Mouse (Mus musculus) liver (tissue): Measurements from ENCODE around the gene Gm39653.
"Not testable (repeated sequence)": the region's sequence is repeated elsewhere in the genome, so short reads cannot be mapped to it uniquely, and the experiment has no call there.

Source experiments
- DNase-seq: peaks from one replicate; pipeline ENCODE4 v3.0.0-alpha.2; 2020; ENCODE audit warnings: mixed read lengths

Gm39653 gene

GRCm38 (mm10) chr1:63615668-63616067 lies at the start of gene Gm39653:
TSS of gene Gm39653 (plus strand) at chr1:63615968.
- no peak for DNase-seq

GRCm38 (mm10) chr1:63566501-63566900 lies 49.3 kb upstream of the Gm39653 start:
- DNase-seq = no peak

- DNase-seq = no peak
These were observed 48.7 kb upstream of the Gm39653 start for GRCm38 (mm10) chr1:63567031-63567430.

GRCm38 (mm10) chr1:63572229-63572628 lies 43.5 kb upstream of the Gm39653 start:
- DNase-seq = no peak

- DNase-seq = no peak
These were observed 42.3 kb upstream of the Gm39653 start for GRCm38 (mm10) chr1:63573432-63573831.

GRCm38 (mm10) chr1:63573864-63574611 lies 41.7 kb upstream of the Gm39653 start:
- no peak for DNase-seq

- DNase-seq = no peak
These were observed 39.0 kb upstream of the Gm39653 start for GRCm38 (mm10) chr1:63576803-63577202.

GRCm38 (mm10) chr1:63579153-63579552 lies 36.6 kb upstream of the Gm39653 start:
- no peak for DNase-seq

- DNase-seq = no peak
These were observed 28.9 kb upstream of the Gm39653 start for GRCm38 (mm10) chr1:63586869-63587268.

GRCm38 (mm10) chr1:63603870-63604500 lies 11.8 kb upstream of the Gm39653 start:
- no peak for DNase-seq

GRCm38 (mm10) chr1:63609613-63610012 lies 6.2 kb upstream of the Gm39653 start:
- no peak for DNase-seq

GRCm38 (mm10) chr1:63614594-63614993 lies 1.2 kb upstream of the Gm39653 start:
- DNase-seq = peak; percentile 38

GRCm38 (mm10) chr1:63628211-63628610 lies 12.4 kb downstream of the Gm39653 start:
- no peak for DNase-seq

GRCm38 (mm10) chr1:63630390-63630789 lies 14.6 kb downstream of the Gm39653 start:
- DNase-seq = not testable (repeated sequence)

GRCm38 (mm10) chr1:63639921-63640320 lies 24.2 kb downstream of the Gm39653 start:
- no peak for DNase-seq

GRCm38 (mm10) chr1:63658016-63658415 lies 42.2 kb downstream of the Gm39653 start:
- peak; percentile 42 for DNase-seq

- peak; percentile 10 for DNase-seq
These were observed 43.8 kb downstream of the Gm39653 start for GRCm38 (mm10) chr1:63659591-63659990.

GRCm38 (mm10) chr1:63666089-63666488 lies 50.3 kb downstream of the Gm39653 start:
- no peak for DNase-seq

- no peak for DNase-seq
These were observed 51.6 kb downstream of the Gm39653 start for GRCm38 (mm10) chr1:63667201-63667948.

- DNase-seq = no peak
These were observed 52.4 kb downstream of the Gm39653 start for GRCm38 (mm10) chr1:63667949-63668851.

GRCm38 (mm10) chr1:63668852-63669160 lies 53.0 kb downstream of the Gm39653 start:
- DNase-seq = no peak
